Mouse (Mus musculus): ENCODE data around the gene Pakap.
A peak's percentile ranks its signal among the peaks of the same experiment; 100 is the strongest.

Pakap gene

GRCm38 (mm10) chr4:57762424-57762823 is 194.4 kb downstream of the Pakap start:
- DNase-seq (ENCODE audit: low read depth, low spot score), result no peak

- DNase-seq (ENCODE audit: low read depth, low spot score), result peak; percentile 43
Observed at GRCm38 (mm10) chr4:57764392-57764791, 196.4 kb downstream of the Pakap start.

- DNase-seq (ENCODE audit: low read depth, low spot score), result no peak
Observed at GRCm38 (mm10) chr4:57764926-57765325, 196.9 kb downstream of the Pakap start.

- DNase-seq (ENCODE audit: low read depth, low spot score), result no peak
Observed at GRCm38 (mm10) chr4:57765806-57766205, 197.8 kb downstream of the Pakap start.

- DNase-seq (ENCODE audit: low read depth, low spot score), result no peak
Observed at GRCm38 (mm10) chr4:57769007-57769406, 201.0 kb downstream of the Pakap start.

- no peak for DNase-seq (ENCODE audit: low read depth, low spot score)
Observed at GRCm38 (mm10) chr4:57770185-57770823, 202.3 kb downstream of the Pakap start.

- DNase-seq (ENCODE audit: low read depth, low spot score), result no peak
Observed at GRCm38 (mm10) chr4:57771558-57772219, 203.7 kb downstream of the Pakap start.

- no peak for DNase-seq (ENCODE audit: low read depth, low spot score)
Observed at GRCm38 (mm10) chr4:57772851-57773510, 205.0 kb downstream of the Pakap start.

GRCm38 (mm10) chr4:57774517-57774916 is 206.5 kb downstream of the Pakap start:
- DNase-seq (ENCODE audit: low read depth, low spot score), result no peak

GRCm38 (mm10) chr4:57775582-57775981 is 207.6 kb downstream of the Pakap start:
- no peak for DNase-seq (ENCODE audit: low read depth, low spot score)

- DNase-seq (ENCODE audit: low read depth, low spot score), result no peak
Observed at GRCm38 (mm10) chr4:57780403-57780802, 212.4 kb downstream of the Pakap start.

- DNase-seq (ENCODE audit: low read depth, low spot score), result no peak
Observed at GRCm38 (mm10) chr4:57780833-57781641, 213.1 kb downstream of the Pakap start.

- DNase-seq (ENCODE audit: low read depth, low spot score), result no peak
Observed at GRCm38 (mm10) chr4:57781994-57782393, 214.0 kb downstream of the Pakap start.

GRCm38 (mm10) chr4:57782549-57783390 is 214.8 kb downstream of the Pakap start:
- no peak for DNase-seq (ENCODE audit: low read depth, low spot score)

GRCm38 (mm10) chr4:57783391-57783770 is 215.4 kb downstream of the Pakap start:
- DNase-seq (ENCODE audit: low read depth, low spot score), result no peak

GRCm38 (mm10) chr4:57783853-57784600 is 216.0 kb downstream of the Pakap start:
- DNase-seq (ENCODE audit: low read depth, low spot score), result no peak

- no peak for DNase-seq (ENCODE audit: low read depth, low spot score)
Observed at GRCm38 (mm10) chr4:57788709-57789108, 220.7 kb downstream of the Pakap start.

- no peak for DNase-seq (ENCODE audit: low read depth, low spot score)
Observed at GRCm38 (mm10) chr4:57789118-57789517, 221.1 kb downstream of the Pakap start.

- no peak for DNase-seq (ENCODE audit: low read depth, low spot score)
Observed at GRCm38 (mm10) chr4:57793989-57794388, 226.0 kb downstream of the Pakap start.

GRCm38 (mm10) chr4:57794547-57794946 is 226.6 kb downstream of the Pakap start:
- DNase-seq (ENCODE audit: low read depth, low spot score), result no peak
